Comparison of ENCODE assay signal across 25 mouse cellular contexts in genomic region chr14:29438251-29438650, GRCm38 (mm10).
A peak's percentile ranks its signal among the peaks of the same experiment; 100 is the strongest.
DNase-seq lines count a peak whose midpoint lies in the region; ATAC-seq and TF ChIP-seq lines count a peak whose summit lies in the region.
"Had no signal": no experiment of that assay in that cellular context is flagged by ENCODE, and none has a peak within 500 bp of the region (broad histone marks: within the 10 kb centered on the region; RNA-seq: fewer than 3 reads in every experiment).

No protein-coding gene starts in this region.

- H3K4me3 ChIP-seq in heart, embryonic 12.5 days = no peak overlapping the region
- no peak overlapping the region for H3K4me3 ChIP-seq in midbrain, embryonic 11.5 days (ENCODE audit: low read depth, low read length)
- H3K4me3 ChIP-seq in midbrain, postnatal 0 days (ENCODE audit: low read depth, low read length) = no peak overlapping the region
- H3K4me3 ChIP-seq: embryonic facial prominence, embryonic 13.5 days; erythroblast, embryonic 14.5 days; hindbrain, embryonic 10.5 days; kidney, embryonic 15.5 days; limb, embryonic 12.5 days had no signal

- peak; percentile 11; the same call in 1 of the 2 replicates for ATAC-seq in heart, embryonic 12.5 days (ENCODE audit: insufficient number of reproducible peaks, low FRiP score)
- ATAC-seq in midbrain, embryonic 11.5 days (ENCODE audit: low FRiP score) = no peak
- no peak for ATAC-seq in midbrain, postnatal 0 days (ENCODE audit: low FRiP score)
- ATAC-seq: forebrain, embryonic 14.5 days; intestine, postnatal 0 days; liver, postnatal 0 days; lung, postnatal 0 days had no signal

- no peak overlapping the region for H3K4me2 ChIP-seq in heart, embryonic 12.5 days
- H3K4me2 ChIP-seq in midbrain, embryonic 11.5 days = no peak overlapping the region
- no peak overlapping the region for H3K4me2 ChIP-seq in midbrain, postnatal 0 days (ENCODE audit: low read depth, low read length, poor library complexity, severe bottlenecking)
- H3K4me2 ChIP-seq: embryonic facial prominence, embryonic 13.5 days; kidney, embryonic 15.5 days; limb, embryonic 12.5 days; liver, embryonic 11.5 days had no signal

- no peak for TF ChIP-seq CTCF in midbrain, postnatal 0 days (IDR thresholded peaks at IDR 0.05)

- no peaks in the 10 kb centered on the region for H3K9me3 ChIP-seq in heart, embryonic 12.5 days (replicated peaks)
- H3K9me3 ChIP-seq in midbrain, embryonic 11.5 days (ENCODE audit: control insufficient read depth, low read length) = no peaks in the 10 kb centered on the region
- no peaks in the 10 kb centered on the region for H3K9me3 ChIP-seq in midbrain, postnatal 0 days (ENCODE audit: low read length)
- H3K9me3 ChIP-seq: embryonic facial prominence, embryonic 13.5 days; hindbrain, embryonic 10.5 days; kidney, embryonic 15.5 days; limb, embryonic 12.5 days had no signal

- peaks cover 10% of the 10 kb centered on the region for H3K4me1 ChIP-seq in heart, embryonic 12.5 days (replicated peaks)
- H3K4me1 ChIP-seq in midbrain, embryonic 11.5 days (ENCODE audit: control insufficient read depth, insufficient read depth, low read length) = peaks cover 7% of the 10 kb centered on the region
- H3K4me1 ChIP-seq in midbrain, postnatal 0 days (ENCODE audit: insufficient read depth, low read length) = no peaks in the 10 kb centered on the region

- DNase-seq in adrenal gland, adult (ENCODE audit: inconsistent age in 2 of 2, low spot score in 1 of 2) = peak; percentile 13 to 60
- DNase-seq in adrenal gland, adult 8-10 months = no peak
- no peak for DNase-seq in heart, adult 9 months (ENCODE audit: low spot score in 2 of 2)
- peak; percentile 21 for DNase-seq in layer of hippocampus, adult 11-12 months (ENCODE audit: low spot score)
- DNase-seq in layer of hippocampus, postnatal 10 days (ENCODE audit: low spot score in 2 of 2) = no peak
- DNase-seq in midbrain, embryonic 11.5 days (ENCODE audit: low spot score, missing footprints) = peak; percentile 76
- no peak for DNase-seq in midbrain, postnatal 0 days (ENCODE audit: low spot score)
- DNase-seq: adrenal gland, postnatal 25 days; cerebellum, adult 11 months; cerebellum, postnatal 25 days; gastrocnemius, postnatal 10 days; liver, postnatal 0 days; right cerebral cortex, postnatal 25 days; spleen, adult 18-20 months had no signal

- WGBS in heart, embryonic 12.5 days = 47% methylated on average over 3 of the region's 3 CpGs
- 80% methylated on average over 3 of the region's 3 CpGs for WGBS in midbrain, embryonic 11.5 days
- 71% methylated on average over 3 of the region's 3 CpGs for WGBS in midbrain, postnatal 0 days

- H3K27me3 ChIP-seq in heart, embryonic 12.5 days (replicated peaks) = no peaks in the 10 kb centered on the region
- H3K27me3 ChIP-seq in midbrain, embryonic 11.5 days (ENCODE audit: control insufficient read depth, insufficient read depth, low read length) = no peaks in the 10 kb centered on the region
- H3K27me3 ChIP-seq in midbrain, postnatal 0 days (ENCODE audit: insufficient read depth, low read length) = no peaks in the 10 kb centered on the region
- H3K27me3 ChIP-seq: embryonic facial prominence, embryonic 13.5 days; kidney, embryonic 15.5 days; limb, embryonic 12.5 days had no signal

- no peak overlapping the region for H3K9ac ChIP-seq in heart, embryonic 12.5 days
- no peak overlapping the region for H3K9ac ChIP-seq in midbrain, embryonic 11.5 days (ENCODE audit: low read length)
- no peak overlapping the region for H3K9ac ChIP-seq in midbrain, postnatal 0 days (replicated peaks; ENCODE audit: low read length, poor library complexity, severe bottlenecking)
- H3K9ac ChIP-seq: embryonic facial prominence, embryonic 13.5 days; kidney, embryonic 15.5 days; limb, embryonic 12.5 days; liver, postnatal 0 days had no signal

- no peak overlapping the region for H3K27ac ChIP-seq in heart, embryonic 12.5 days (ENCODE audit: poor library complexity, severe bottlenecking)
- no peak overlapping the region for H3K27ac ChIP-seq in midbrain, embryonic 11.5 days (ENCODE audit: low read depth, low read length)
- no peak overlapping the region for H3K27ac ChIP-seq in midbrain, postnatal 0 days (ENCODE audit: low read depth, low read length)
- H3K27ac ChIP-seq: embryonic facial prominence, embryonic 13.5 days; hindbrain, embryonic 10.5 days; kidney, embryonic 15.5 days; limb, embryonic 12.5 days; macrophage had no signal

- H3K36me3 ChIP-seq in heart, embryonic 12.5 days = no peaks in the 10 kb centered on the region
- no peaks in the 10 kb centered on the region for H3K36me3 ChIP-seq in midbrain, embryonic 11.5 days (ENCODE audit: control insufficient read depth, insufficient read depth, low read length)
- no peaks in the 10 kb centered on the region for H3K36me3 ChIP-seq in midbrain, postnatal 0 days (ENCODE audit: insufficient read depth, low read length)
- H3K36me3 ChIP-seq: embryonic facial prominence, embryonic 13.5 days; hindbrain, embryonic 10.5 days; kidney, embryonic 15.5 days; limb, embryonic 12.5 days had no signal

Comparison
In these comparisons a context has a peak if more than half of its experiments do, and no peak if none do; other contexts are left out.
1. DNase-seq: peak in adrenal gland, adult (2 of 2), layer of hippocampus, adult 11-12 months (single experiment) and midbrain, embryonic 11.5 days (single experiment); none in adrenal gland, adult 8-10 months (single experiment), heart, adult 9 months (0 of 2), layer of hippocampus, postnatal 10 days (0 of 2) and midbrain, postnatal 0 days (single experiment).